Mouse (Mus musculus): ENCODE data around the gene Srd5a1. TPM values are rescaled to one million over a fixed set of nuclear protein-coding genes. Genes with fewer than 3 reads are reported as not detected.
"Not testable (repeated sequence)": the region's sequence is repeated elsewhere in the genome, so short reads cannot be mapped to it uniquely, and the experiment has no call there.

Srd5a1 gene
- polyA plus RNA-seq, 1 experiment: 3.6 TPM

GRCm38 (mm10) chr13:69585828-69586227 is 25.4 kb downstream of the Srd5a1 start:
- TF ChIP-seq CTCF (IDR thresholded peaks at IDR 0.05; ENCODE audit: low read depth, low read length): no peak
- no peak for TF ChIP-seq POLR2A (IDR thresholded peaks at IDR 0.05; ENCODE audit: borderline replicate concordance, low read depth, low read length)
- H3K27ac ChIP-seq (ENCODE audit: insufficient read depth, low read depth, low read length): no peak overlapping the region
- 0 out of 2 replicates have a peak, but pooled peaks cover 2% of the 10 kb centered on the region for H3K4me1 ChIP-seq (ENCODE audit: control insufficient read depth, insufficient read depth, low read length)
- no peak overlapping the region for H3K4me3 ChIP-seq (ENCODE audit: insufficient read depth, low read length)

- Histone ChIP-seq H3K4me3 (ENCODE audit: insufficient read depth, low read length) (no peak overlapping the region), H3K27ac (ENCODE audit: insufficient read depth, low read depth, low read length) (no peak overlapping the region), H3K4me1 (ENCODE audit: control insufficient read depth, insufficient read depth, low read length) (0 out of 2 replicates have a peak, but pooled peaks cover 2% of the 10 kb centered on the region)
- TF ChIP-seq POLR2A (IDR thresholded peaks at IDR 0.05; ENCODE audit: borderline replicate concordance, low read depth, low read length) (no peak), CTCF (IDR thresholded peaks at IDR 0.05; ENCODE audit: low read depth, low read length) (no peak)
These were observed 27.7 kb downstream of the Srd5a1 start for GRCm38 (mm10) chr13:69583591-69583990.

- Histone ChIP-seq H3K4me1 (ENCODE audit: control insufficient read depth, insufficient read depth, low read length) (0 out of 2 replicates have a peak, but pooled peaks cover 2% of the 10 kb centered on the region), H3K27ac (ENCODE audit: insufficient read depth, low read depth, low read length) (no peak overlapping the region), H3K4me3 (ENCODE audit: insufficient read depth, low read length) (no peak overlapping the region)
- TF ChIP-seq CTCF (IDR thresholded peaks at IDR 0.05; ENCODE audit: low read depth, low read length): no peak
- no peak for TF ChIP-seq POLR2A (IDR thresholded peaks at IDR 0.05; ENCODE audit: borderline replicate concordance, low read depth, low read length)
These were observed 28.8 kb downstream of the Srd5a1 start for GRCm38 (mm10) chr13:69582411-69582810.

GRCm38 (mm10) chr13:69577181-69577834 is 33.9 kb downstream of the Srd5a1 start:
- Histone ChIP-seq H3K4me1 (ENCODE audit: control insufficient read depth, insufficient read depth, low read length) (no peaks in the 10 kb centered on the region), H3K27ac (ENCODE audit: insufficient read depth, low read depth, low read length) (no peak overlapping the region), H3K4me3 (ENCODE audit: insufficient read depth, low read length) (no peak overlapping the region)
- no peak for TF ChIP-seq POLR2A (IDR thresholded peaks at IDR 0.05; ENCODE audit: borderline replicate concordance, low read depth, low read length)
- no peak for TF ChIP-seq CTCF (IDR thresholded peaks at IDR 0.05; ENCODE audit: low read depth, low read length)

- TF ChIP-seq POLR2A (IDR thresholded peaks at IDR 0.05; ENCODE audit: borderline replicate concordance, low read depth, low read length) (no peak), CTCF (IDR thresholded peaks at IDR 0.05; ENCODE audit: low read depth, low read length) (no peak)
- H3K4me3 ChIP-seq (ENCODE audit: insufficient read depth, low read length): no peak overlapping the region
- no peak overlapping the region for H3K27ac ChIP-seq (ENCODE audit: insufficient read depth, low read depth, low read length)
- no peaks in the 10 kb centered on the region for H3K4me1 ChIP-seq (ENCODE audit: control insufficient read depth, insufficient read depth, low read length)
These were observed 34.6 kb downstream of the Srd5a1 start for GRCm38 (mm10) chr13:69576676-69577075.

- Histone ChIP-seq H3K27ac (ENCODE audit: insufficient read depth, low read depth, low read length) (no peak overlapping the region), H3K4me1 (ENCODE audit: control insufficient read depth, insufficient read depth, low read length) (no peaks in the 10 kb centered on the region), H3K4me3 (ENCODE audit: insufficient read depth, low read length) (no peak overlapping the region)
- no peak for TF ChIP-seq CTCF (IDR thresholded peaks at IDR 0.05; ENCODE audit: low read depth, low read length)
- no peak for TF ChIP-seq POLR2A (IDR thresholded peaks at IDR 0.05; ENCODE audit: borderline replicate concordance, low read depth, low read length)
These were observed 38.6 kb downstream of the Srd5a1 start for GRCm38 (mm10) chr13:69572594-69572993.

- H3K27ac ChIP-seq (ENCODE audit: insufficient read depth, low read depth, low read length): no peak overlapping the region
- no peak overlapping the region for H3K4me3 ChIP-seq (ENCODE audit: insufficient read depth, low read length)
- H3K4me1 ChIP-seq (ENCODE audit: control insufficient read depth, insufficient read depth, low read length): no peaks in the 10 kb centered on the region
- TF ChIP-seq POLR2A (IDR thresholded peaks at IDR 0.05; ENCODE audit: borderline replicate concordance, low read depth, low read length) (no peak), CTCF (IDR thresholded peaks at IDR 0.05; ENCODE audit: low read depth, low read length) (no peak)
These were observed 42.0 kb downstream of the Srd5a1 start for GRCm38 (mm10) chr13:69569201-69569600.

- H3K4me3 ChIP-seq (ENCODE audit: insufficient read depth, low read length); H3K27ac ChIP-seq (ENCODE audit: insufficient read depth, low read depth, low read length); H3K4me1 ChIP-seq (ENCODE audit: control insufficient read depth, insufficient read depth, low read length): not testable (repeated sequence)
These were observed 45.8 kb downstream of the Srd5a1 start for GRCm38 (mm10) chr13:69565401-69565800.

GRCm38 (mm10) chr13:69564573-69564972 is 46.7 kb downstream of the Srd5a1 start:
- TF ChIP-seq POLR2A (IDR thresholded peaks at IDR 0.05; ENCODE audit: borderline replicate concordance, low read depth, low read length) (no peak), CTCF (IDR thresholded peaks at IDR 0.05; ENCODE audit: low read depth, low read length) (no peak)
- no peak overlapping the region for H3K4me3 ChIP-seq (ENCODE audit: insufficient read depth, low read length)
- H3K27ac ChIP-seq (ENCODE audit: insufficient read depth, low read depth, low read length): no peak overlapping the region
- H3K4me1 ChIP-seq (ENCODE audit: control insufficient read depth, insufficient read depth, low read length): no peaks in the 10 kb centered on the region

- TF ChIP-seq CTCF (IDR thresholded peaks at IDR 0.05; ENCODE audit: low read depth, low read length) (no peak), POLR2A (IDR thresholded peaks at IDR 0.05; ENCODE audit: borderline replicate concordance, low read depth, low read length) (no peak)
- H3K4me1 ChIP-seq (ENCODE audit: control insufficient read depth, insufficient read depth, low read length): no peaks in the 10 kb centered on the region
- H3K4me3 ChIP-seq (ENCODE audit: insufficient read depth, low read length): no peak overlapping the region
- H3K27ac ChIP-seq (ENCODE audit: insufficient read depth, low read depth, low read length): no peak overlapping the region
These were observed 47.3 kb downstream of the Srd5a1 start for GRCm38 (mm10) chr13:69563905-69564304.

Measured in bone marrow macrophage, adult 2 months (primary cell).